Mouse (Mus musculus) olfactory bulb, adult 2 months (tissue): Measurements from ENCODE around the gene Scfd2.

Experiments
- CTCF ChIP-seq: fragments of 200-500 bp; IDR thresholded peaks from 2 replicates; pipeline ENCODE4 v1.5.1; 2012; ENCODE audit warnings: low read depth, mild to moderate bottlenecking, low read length, moderate library complexity; ENCODE audit not compliant: insufficient read depth
- POLR2A ChIP-seq: fragments of 200-500 bp; IDR thresholded peaks from 2 replicates; pipeline ENCODE4 v1.6.1; 2012; ENCODE audit warnings: mild to moderate bottlenecking, low read depth, low read length, moderate library complexity; ENCODE audit not compliant: insufficient read depth

DNA sequence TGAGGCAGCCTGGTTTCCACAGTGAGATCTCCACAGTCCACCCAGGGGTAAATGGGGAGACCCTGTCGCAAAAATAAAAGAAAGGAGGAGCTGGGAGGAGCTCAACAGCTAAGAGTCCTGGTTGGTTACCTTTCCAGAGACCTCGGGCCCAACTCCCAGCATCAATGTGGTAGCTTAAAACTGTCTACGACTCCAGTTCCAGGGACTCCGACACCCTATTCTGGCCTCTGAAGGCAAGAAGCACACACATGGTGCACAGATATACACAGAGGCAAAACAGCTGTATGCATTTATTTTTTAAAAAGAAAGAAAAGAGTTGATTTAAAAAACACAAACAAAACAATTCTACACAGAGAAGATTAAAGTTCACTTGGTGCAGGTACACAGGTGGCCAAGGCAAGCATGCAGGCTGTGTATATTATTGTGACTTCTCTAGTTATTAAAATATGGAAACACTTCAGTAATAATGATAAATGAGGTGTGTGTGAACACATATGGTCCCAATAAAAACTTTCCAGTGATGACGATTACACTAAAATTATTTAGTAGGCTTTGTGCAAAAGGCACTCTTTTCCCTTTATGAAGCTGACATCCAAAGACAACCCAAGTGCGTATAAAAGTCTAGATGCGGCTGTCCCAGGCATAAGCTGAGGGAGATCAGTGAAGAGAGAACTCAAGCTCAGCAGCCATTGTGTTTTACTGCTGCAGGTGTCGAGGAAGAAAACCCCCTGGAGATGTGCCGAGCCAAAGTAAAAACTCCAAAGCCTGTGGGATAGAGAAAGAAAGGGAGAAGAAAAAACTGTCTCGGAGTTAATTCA, 83.8 kb downstream of the Scfd2 start:
- TF ChIP-seq POLR2A, result no peak
- no peak for TF ChIP-seq CTCF
